Mouse (Mus musculus) CH12.LX (cell line): ENCODE data around the gene Hist1h2bg. TPM values are rescaled to one million over a fixed set of nuclear protein-coding genes. Genes with fewer than 3 reads are reported as not detected.

Experiments used
- DNase-seq: peaks from one replicate; pipeline ENCODE4 v3.0.0-alpha.2; 2013; ENCODE audit errors: extremely low read depth
- H3K27ac ChIP-seq: 2 replicates; pipeline ENCODE4 v1.5.1; 2012; ENCODE audit warnings: low read depth, mild to moderate bottlenecking, control low read depth, moderate library complexity; ENCODE audit not compliant: insufficient read depth
- H3K27me3 ChIP-seq: replicated peaks from 2 replicates; pipeline ENCODE3; 2012; ENCODE audit warnings: inconsistent platforms
- H3K36me3 ChIP-seq, 2 experiments: replicated peaks in 1 of 2; 2 replicates each; pipeline versions ENCODE3 to v1.6.1; 2012; ENCODE audit warnings: inconsistent platforms in 1 of 2, low read length in 1 of 2, mild to moderate bottlenecking in 1 of 2, mixed read lengths in 1 of 2, moderate library complexity in 1 of 2; ENCODE audit not compliant: control insufficient read depth in 1 of 2, insufficient read depth in 1 of 2
- H3K4me1 ChIP-seq, 2 experiments: 2 replicates each; pipeline ENCODE4 v1.6.1; 2012; ENCODE audit warnings: inconsistent platforms in 1 of 2, moderate library complexity in 1 of 2; ENCODE audit not compliant: insufficient read depth in 2 of 2, control insufficient read depth in 1 of 2
- H3K4me2 ChIP-seq: 2 replicates; pipeline ENCODE4 v1.6.1; 2012; ENCODE audit warnings: low read depth, mild to moderate bottlenecking, control low read depth; ENCODE audit not compliant: poor library complexity, insufficient read depth, severe bottlenecking
- H3K4me3 ChIP-seq, 3 experiments: fragments of 150-350 bp in 1 of 3; sonication (generic) in 1 of 3; replicated peaks in 1 of 3; 2 replicates each; pipeline versions ENCODE3 to v1.5.1; 2011 to 2012; ENCODE audit warnings: low read depth in 2 of 3, low read length in 2 of 3, mild to moderate bottlenecking in 2 of 3, moderate library complexity in 2 of 3, control low read depth in 1 of 3, improper control_type of control experiment in 1 of 3, inconsistent platforms in 1 of 3, mixed read lengths in 1 of 3; ENCODE audit not compliant: poor library complexity in 1 of 3
- H3K79me2 ChIP-seq: replicated peaks from 2 replicates; pipeline ENCODE4 v1.6.1; 2012; ENCODE audit warnings: mild to moderate bottlenecking, moderate library complexity; ENCODE audit not compliant: control insufficient read depth, poor library complexity, insufficient read depth, severe bottlenecking; ENCODE audit errors: extremely low read depth
- H3K9ac ChIP-seq: 2 replicates; pipeline ENCODE4 v1.6.1; 2012; ENCODE audit warnings: low read depth, mild to moderate bottlenecking, control low read depth, moderate library complexity; ENCODE audit not compliant: insufficient read depth
- H3K9me3 ChIP-seq: replicated peaks from 2 replicates; pipeline ENCODE3; 2012; ENCODE audit warnings: low read length, inconsistent platforms, mixed read lengths
- BHLHE40 ChIP-seq: IDR thresholded peaks from 2 replicates; pipeline ENCODE4 v1.6.1; 2011; ENCODE audit warnings: mild to moderate bottlenecking, low read depth, low read length, improper control_type of control experiment
- CHD1 ChIP-seq: IDR thresholded peaks from 2 replicates; pipeline ENCODE4 v1.6.1; 2012; ENCODE audit warnings: low read depth, low read length, improper control_type of control experiment, inconsistent platforms
- CHD2 ChIP-seq: IDR thresholded peaks from 2 replicates; pipeline ENCODE4 v1.6.1; 2011; ENCODE audit warnings: low read length, improper control_type of control experiment
- CTCF ChIP-seq, 2 experiments: IDR thresholded peaks in 1 of 2; conservative IDR thresholded peaks in 1 of 2; 2 replicates each; pipeline ENCODE4 v1.5.1; 2011 to 2012; ENCODE audit warnings: low read depth in 2 of 2, low read length in 2 of 2, improper control_type of control experiment in 1 of 2, inconsistent platforms in 1 of 2, mild to moderate bottlenecking in 1 of 2, moderate library complexity in 1 of 2
- E2F4 ChIP-seq: IDR thresholded peaks from 2 replicates; pipeline ENCODE4 v1.6.1; 2011; ENCODE audit warnings: low read depth, low read length, improper control_type of control experiment; ENCODE audit not compliant: insufficient replicate concordance
- ELF1 ChIP-seq: IDR thresholded peaks from 2 replicates; pipeline ENCODE4 v1.6.1; 2014; ENCODE audit warnings: low read depth, mild to moderate bottlenecking, inconsistent platforms, low read length, improper control_type of control experiment
- EP300 ChIP-seq: IDR thresholded peaks from 2 replicates; pipeline ENCODE4 v1.6.1; 2011; ENCODE audit warnings: low read length, improper control_type of control experiment
- ETS1 ChIP-seq: conservative IDR thresholded peaks from 2 replicates; pipeline ENCODE4 v1.6.1; 2012; ENCODE audit warnings: low read depth, mild to moderate bottlenecking, inconsistent platforms, low read length, improper control_type of control experiment, moderate library complexity
- GABPA ChIP-seq: IDR thresholded peaks from 2 replicates; pipeline ENCODE4 v1.6.1; 2012; ENCODE audit warnings: low read depth, low read length, improper control_type of control experiment, inconsistent platforms; ENCODE audit not compliant: insufficient replicate concordance
- HCFC1 ChIP-seq: IDR thresholded peaks from 2 replicates; pipeline ENCODE4 v1.6.1; 2012; ENCODE audit warnings: low read depth, mild to moderate bottlenecking, inconsistent platforms, low read length, improper control_type of control experiment
- IRF4 ChIP-seq: IDR thresholded peaks from 2 replicates; pipeline ENCODE4 v1.6.1; 2014; ENCODE audit warnings: low read depth, mild to moderate bottlenecking, inconsistent platforms, low read length, improper control_type of control experiment
- JUN ChIP-seq: IDR thresholded peaks from 2 replicates; pipeline ENCODE4 v1.6.1; 2011; ENCODE audit warnings: low read depth, mild to moderate bottlenecking, low read length, improper control_type of control experiment, moderate library complexity; ENCODE audit not compliant: insufficient read depth
- JUND ChIP-seq: conservative IDR thresholded peaks from 2 replicates; pipeline ENCODE4 v1.6.1; 2011; ENCODE audit warnings: low read depth, low read length, improper control_type of control experiment
- KAT2A ChIP-seq: IDR thresholded peaks from 2 replicates; pipeline ENCODE4 v1.6.1; 2012; ENCODE audit warnings: low read length, improper control_type of control experiment, inconsistent platforms; ENCODE audit not compliant: insufficient replicate concordance
- MAFK ChIP-seq: IDR thresholded peaks from 2 replicates; pipeline ENCODE4 v1.6.1; 2011; ENCODE audit warnings: low read length, improper control_type of control experiment; ENCODE audit not compliant: insufficient replicate concordance
- MAX ChIP-seq: IDR thresholded peaks from 2 replicates; pipeline ENCODE4 v1.6.1; 2011; ENCODE audit warnings: low read length, improper control_type of control experiment
- MAZ ChIP-seq: IDR thresholded peaks from 2 replicates; pipeline ENCODE4 v1.6.1; 2012; ENCODE audit warnings: low read depth, mild to moderate bottlenecking, inconsistent platforms, low read length, improper control_type of control experiment, moderate library complexity
- MEF2A ChIP-seq: IDR thresholded peaks from 2 replicates; pipeline ENCODE4 v1.6.1; 2014; ENCODE audit warnings: low read depth, mild to moderate bottlenecking, inconsistent platforms, low read length, improper control_type of control experiment, borderline replicate concordance
- MXI1 ChIP-seq: IDR thresholded peaks from 2 replicates; pipeline ENCODE4 v1.6.1; 2011; ENCODE audit warnings: mild to moderate bottlenecking, low read depth, low read length, improper control_type of control experiment
- MYC ChIP-seq: IDR thresholded peaks from 2 replicates; pipeline ENCODE4 v1.6.1; 2011; ENCODE audit warnings: low read depth, mild to moderate bottlenecking, improper control_type of control experiment, low read length
- NELFE ChIP-seq: IDR thresholded peaks from 2 replicates; pipeline ENCODE4 v1.6.1; 2011; ENCODE audit warnings: low read depth, low read length, improper control_type of control experiment
- NRF1 ChIP-seq: IDR thresholded peaks from 2 replicates; pipeline ENCODE4 v1.6.1; 2014; ENCODE audit warnings: low read depth, mild to moderate bottlenecking, inconsistent platforms, low read length, improper control_type of control experiment, moderate library complexity
- PAX5 ChIP-seq: IDR thresholded peaks from 2 replicates; pipeline ENCODE4 v1.6.1; 2012; ENCODE audit warnings: low read length, inconsistent platforms, mixed read lengths
- POLR2A ChIP-seq: IDR thresholded peaks from 2 replicates; pipeline ENCODE4 v1.6.1; 2011; ENCODE audit warnings: low read depth, mild to moderate bottlenecking, improper control_type of control experiment, low read length
- POLR2AphosphoS2 ChIP-seq: IDR thresholded peaks from 2 replicates; pipeline ENCODE4 v1.6.1; 2011; ENCODE audit warnings: low read depth, low read length, improper control_type of control experiment
- RAD21 ChIP-seq: IDR thresholded peaks from 2 replicates; pipeline ENCODE4 v1.6.1; 2011; ENCODE audit warnings: low read depth, mild to moderate bottlenecking, low read length, improper control_type of control experiment, moderate library complexity
- RCOR1 ChIP-seq: conservative IDR thresholded peaks from 2 replicates; pipeline ENCODE4 v1.6.1; 2012; ENCODE audit warnings: low read depth, mild to moderate bottlenecking, inconsistent platforms, low read length, improper control_type of control experiment
- SIN3A ChIP-seq: IDR thresholded peaks from 2 replicates; pipeline ENCODE4 v1.6.1; 2012; ENCODE audit warnings: low read length, improper control_type of control experiment, inconsistent platforms
- SMC3 ChIP-seq: IDR thresholded peaks from 2 replicates; pipeline ENCODE4 v1.6.1; 2011; ENCODE audit warnings: low read depth, low read length, improper control_type of control experiment
- TBP ChIP-seq: conservative IDR thresholded peaks from 2 replicates; pipeline ENCODE4 v1.6.1; 2011; ENCODE audit warnings: low read depth, low read length, improper control_type of control experiment
- TCF12 ChIP-seq: IDR thresholded peaks from 2 replicates; pipeline ENCODE4 v1.6.1; 2014; ENCODE audit warnings: low read depth, mild to moderate bottlenecking, inconsistent platforms, low read length, improper control_type of control experiment
- UBTF ChIP-seq: IDR thresholded peaks from 2 replicates; pipeline ENCODE4 v1.6.1; 2012; ENCODE audit warnings: low read depth, mild to moderate bottlenecking, inconsistent platforms, low read length, improper control_type of control experiment, moderate library complexity
- USF1 ChIP-seq: IDR thresholded peaks from 2 replicates; pipeline ENCODE4 v1.6.1; 2014; ENCODE audit warnings: low read depth, mild to moderate bottlenecking, inconsistent platforms, low read length, improper control_type of control experiment
- USF2 ChIP-seq: conservative IDR thresholded peaks from 2 replicates; pipeline ENCODE4 v1.6.1; 2011; ENCODE audit warnings: low read depth, low read length, improper control_type of control experiment
- ZC3H11A ChIP-seq: IDR thresholded peaks from 2 replicates; pipeline ENCODE4 v1.6.1; 2012; ENCODE audit warnings: low read depth, mild to moderate bottlenecking, inconsistent platforms, low read length, improper control_type of control experiment
- ZKSCAN1 ChIP-seq: IDR thresholded peaks from 2 replicates; pipeline ENCODE4 v1.6.1; 2012; ENCODE audit warnings: low read depth, inconsistent platforms, low read length, improper control_type of control experiment, borderline replicate concordance
- ZMIZ1 ChIP-seq: IDR thresholded peaks from 2 replicates; pipeline ENCODE4 v1.6.1; 2012; ENCODE audit warnings: low read depth, mild to moderate bottlenecking, inconsistent platforms, low read length, improper control_type of control experiment
- ZNF384 ChIP-seq: IDR thresholded peaks from 2 replicates; pipeline ENCODE4 v1.6.1; 2012; ENCODE audit warnings: low read depth, low read length, improper control_type of control experiment, inconsistent platforms
- dilution Hi-C: fragments of 300-500 bp; cut with MboI; formaldehyde crosslinking; loops from 2 replicates; pipeline ENCODE4 v1.14.3; 2020; ENCODE audit warnings: low sequenced_read_pairs; ENCODE audit not compliant: extremely low pct_unique_long_range_greater_than_20kb, extremely low pct_ligation_motif_present
- in situ Hi-C: fragments of 300-500 bp; cut with MboI; formaldehyde crosslinking; loops from 3 replicates; pipeline ENCODE4 v1.14.3; 2019; ENCODE audit warnings: low sequenced_read_pairs, low pct_ligation_motif_present, low pct_unique_long_range_greater_than_20kb, mixed read lengths
- polyA plus RNA-seq: library from polyadenylated mRNA; unstranded; fragments of >175 nt; gene quantifications from 2 replicates; pipeline ENCODE4 v1.2.1, GENCODE M21; 2012; ENCODE audit warnings: low read depth; ENCODE audit not compliant: insufficient read length
- total RNA-seq, 2 experiments: library from RNA; depleted of rRNA; stranded (reverse); fragments of 300-350 nt in 1 of 2; fragments of >200 nt in 1 of 2; gene quantifications; 2 replicates each; pipeline ENCODE4 v1.2.3; 2012 to 2014

Gene Hist1h2bg
- total and polyA plus RNA-seq, 3 experiments: 9.4 to 3,252 (median 136) TPM

- in situ Hi-C loops: no loop called here
- DNase-seq: peak; percentile 70
Measured at GRCm38 (mm10) chr13:23530181-23530900, 40.9 kb upstream of the Hist1h2bg start.

More at GRCm38 (mm10) chr13:23530181-23530900, 40.9 kb upstream of the Hist1h2bg start:
- Histone ChIP-seq H3K9me3 (no peaks in the 10 kb centered on the region), H3K9ac (peak overlapping the region; percentile 89), H3K4me3 (peak overlapping the region; percentile 58 to 67 (median 67)), H3K4me2 (peak overlapping the region; percentile 80), H3K27ac (peak overlapping the region; percentile 74), H3K4me1 (peaks cover 7 to 32% of the 10 kb centered on the region in 2 experiments), H3K27me3 (no peaks in the 10 kb centered on the region), H3K36me3 (no peaks in the 10 kb centered on the region), H3K79me2 (no peaks in the 10 kb centered on the region)
- no peak for TF ChIP-seq BHLHE40
- no peak for TF ChIP-seq MAX
- no peak for TF ChIP-seq ZMIZ1
- TF ChIP-seq KAT2A: peak; percentile 74; the same call in 1 of the 2 replicates
- TF ChIP-seq USF1: no peak
- TF ChIP-seq ETS1: no peak
- peak; percentile 42; the same call in 1 of the 2 replicates for TF ChIP-seq HCFC1
- TF ChIP-seq JUND: no peak
- peak; percentile 73; the same call in 1 of the 2 replicates for TF ChIP-seq MYC
- TF ChIP-seq USF2: no peak
- no peak for TF ChIP-seq CTCF (conservative IDR thresholded peaks at IDR 0.05 in 1 of 2, IDR thresholded peaks at IDR 0.05 in 1 of 2; ENCODE audit: low read depth in 2 of 2, low read length in 2 of 2)
- peak; percentile 92 for TF ChIP-seq E2F4
- TF ChIP-seq MXI1: no peak; the same call in 1 of the 2 replicates
- TF ChIP-seq NELFE: no peak
- TF ChIP-seq TBP: peak; percentile 100
- TF ChIP-seq EP300: peak; percentile 37; the same call in 1 of the 2 replicates
- no peak for TF ChIP-seq TCF12
- TF ChIP-seq RAD21: no peak
- no peak for TF ChIP-seq MAZ
- no peak for TF ChIP-seq SMC3
- TF ChIP-seq RCOR1: no peak
- peak; percentile 82 for TF ChIP-seq ZNF384
- TF ChIP-seq MEF2A: no peak; the same call in 1 of the 2 replicates
- peak; percentile 95 for TF ChIP-seq MAFK
- TF ChIP-seq IRF4: no peak; the same call in 1 of the 2 replicates
- TF ChIP-seq POLR2A: no peak; the same call in 1 of the 2 replicates
- no peak for TF ChIP-seq ZKSCAN1
- TF ChIP-seq ELF1: peak; percentile 98
- TF ChIP-seq SIN3A: 0 out of 2 replicates have a peak, but pooled peaks have one; percentile 53
- TF ChIP-seq POLR2AphosphoS2: no peak
- no peak for TF ChIP-seq JUN
- peak; percentile 62; the same call in 1 of the 2 replicates for TF ChIP-seq NRF1
- TF ChIP-seq CHD1: no peak
- TF ChIP-seq ZC3H11A: no peak
- no peak for TF ChIP-seq PAX5
- TF ChIP-seq GABPA: no peak
- no peak for TF ChIP-seq UBTF
- no peak for TF ChIP-seq CHD2
- dilution Hi-C loops: no loop called here
